Mouse (Mus musculus): ENCODE data around the gene Pif1.

GRCm38 (mm10) chr9:65639065-65639464 lies 52.1 kb downstream of the Pif1 start:
- TF ChIP-seq POLR2A (IDR thresholded peaks at IDR 0.05; ENCODE audit: low read depth, low read length): no peak
- no peak for TF ChIP-seq CTCF (conservative IDR thresholded peaks at IDR 0.05; ENCODE audit: insufficient read depth, insufficient read length, low read depth, low read length)
